Mouse (Mus musculus) kidney, embryonic 14.5 days (tissue): Measurements from ENCODE around the gene Iars2. TPM values are rescaled to one million over a fixed set of nuclear protein-coding genes. Genes with fewer than 3 reads are reported as not detected.

Source experiments
- ATAC-seq: fragments of 200-750 bp; cut with Nextera tagmentation; 2 replicates; pipeline ENCODE4 v1.8.0; 2017; ENCODE audit warnings: moderate number of reproducible peaks, mild to moderate bottlenecking, moderate TSS enrichment, moderate library complexity; ENCODE audit not compliant: low FRiP score, low TSS enrichment
- H3K27ac ChIP-seq: fragments of 300-500 bp; sonication (generic); 2 replicates; pipeline ENCODE4 v1.5.1; 2014; ENCODE audit warnings: low read depth, mild to moderate bottlenecking, low read length, moderate library complexity, mixed read lengths
- H3K27me3 ChIP-seq: fragments of 300-500 bp; sonication (generic); 2 replicates; pipeline ENCODE4 v1.6.1; 2014; ENCODE audit warnings: mild to moderate bottlenecking, low read length; ENCODE audit not compliant: control insufficient read depth, insufficient read depth
- H3K36me3 ChIP-seq: fragments of 300-500 bp; sonication (generic); 2 replicates; pipeline ENCODE4 v1.6.1; 2014; ENCODE audit warnings: low read length, mixed read lengths; ENCODE audit not compliant: control insufficient read depth, insufficient read depth
- H3K4me1 ChIP-seq: fragments of 300-500 bp; sonication (generic); 2 replicates; pipeline ENCODE4 v1.6.1; 2014; ENCODE audit warnings: low read length, mixed read lengths; ENCODE audit not compliant: control insufficient read depth, insufficient read depth
- H3K4me2 ChIP-seq: fragments of 300-500 bp; sonication (generic); replicated peaks from 2 replicates; pipeline ENCODE4 v1.6.1; 2014; ENCODE audit warnings: low read depth, mild to moderate bottlenecking, low read length
- H3K4me3 ChIP-seq: fragments of 300-500 bp; sonication (generic); 2 replicates; pipeline ENCODE4 v1.5.1; 2014; ENCODE audit warnings: mild to moderate bottlenecking, low read length
- H3K9ac ChIP-seq: fragments of 300-500 bp; sonication (generic); 2 replicates; pipeline ENCODE4 v1.6.1; 2014; ENCODE audit warnings: low read depth, mild to moderate bottlenecking, low read length, moderate library complexity
- H3K9me3 ChIP-seq: fragments of 300-500 bp; sonication (generic); 2 replicates; pipeline ENCODE4 v1.6.1; 2016; ENCODE audit warnings: low read length; ENCODE audit not compliant: control insufficient read depth
- WGBS: fragments of 180-500 bp; shearing (Covaris S2); extraction: QIAGEN DNeasy Blood & Tissue Kit; methylation state at CpG from one replicate; pipeline ENCODE4 v1.1.7; 2014; 5-methylcytosine and 5-hydroxymethylcytosine counted together
- polyA plus RNA-seq: library from polyadenylated mRNA; unstranded; fragments of >200 nt; fragmentation: Nextera tagmentation; extraction: Ambion mirVana; gene quantifications from 2 replicates; pipeline ENCODE4 v1.2.1, GENCODE M21; 2014

The Iars2 gene
- polyA plus RNA-seq, 1 experiment from 2014 or later = 35.4 TPM

DNA sequence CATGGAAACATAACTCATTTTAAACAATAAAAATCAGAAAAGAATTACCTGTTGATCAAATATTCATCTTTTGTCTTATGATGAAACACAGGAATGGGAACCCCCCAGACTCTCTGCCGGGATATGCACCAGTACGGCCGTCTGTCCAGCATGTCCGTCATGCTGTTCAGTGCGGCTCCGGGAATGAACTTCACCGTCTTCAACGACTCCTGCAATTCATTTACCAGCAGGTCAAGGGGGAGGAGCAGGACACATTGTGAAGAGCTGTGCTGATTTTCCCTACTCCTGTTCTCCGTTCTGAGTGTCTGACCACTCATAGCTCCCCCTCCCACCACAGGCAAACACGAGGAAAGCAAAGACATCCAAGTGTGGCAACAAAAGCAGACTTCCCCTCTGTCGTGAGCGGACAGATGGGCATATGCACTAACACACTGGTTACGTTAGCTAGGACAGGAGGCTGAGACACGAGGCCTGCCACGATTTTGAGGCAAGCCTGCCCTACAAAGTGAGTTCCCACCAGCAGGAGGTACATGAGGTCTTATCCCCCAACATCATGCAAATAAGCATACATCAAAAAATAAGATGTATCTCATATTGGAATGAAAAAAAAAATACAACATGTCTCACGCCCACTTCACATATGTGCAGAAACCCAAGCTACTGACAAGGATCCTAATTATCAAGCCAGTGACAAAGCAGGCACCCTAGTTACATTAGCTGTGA lies 13.2 kb downstream of the Iars2 start:
- H3K4me1 ChIP-seq = no peaks in the 10 kb centered on the region
- H3K4me2 ChIP-seq = no peak overlapping the region
- WGBS = 89% methylated on average over 16 of the region's 16 CpGs
- H3K27me3 ChIP-seq = no peaks in the 10 kb centered on the region
- H3K36me3 ChIP-seq = peaks cover 70% of the 10 kb centered on the region
- H3K9me3 ChIP-seq = no peaks in the 10 kb centered on the region
- no peak for ATAC-seq
- H3K9ac ChIP-seq = no peak overlapping the region
- no peak overlapping the region for H3K27ac ChIP-seq
- H3K4me3 ChIP-seq = no peak overlapping the region

- Histone ChIP-seq H3K4me2 (no peak overlapping the region), H3K4me1 (no peaks in the 10 kb centered on the region), H3K4me3 (no peak overlapping the region), H3K36me3 (peaks cover 59% of the 10 kb centered on the region), H3K9ac (no peak overlapping the region), H3K27me3 (no peaks in the 10 kb centered on the region), H3K27ac (no peak overlapping the region), H3K9me3 (no peaks in the 10 kb centered on the region)
- ATAC-seq = no peak
- 94% methylated on average over 4 of the region's 4 CpGs for WGBS
These were observed 14.7 kb downstream of the Iars2 start for GRCm38 (mm10) chr1:185314546-185314945.

DNA sequence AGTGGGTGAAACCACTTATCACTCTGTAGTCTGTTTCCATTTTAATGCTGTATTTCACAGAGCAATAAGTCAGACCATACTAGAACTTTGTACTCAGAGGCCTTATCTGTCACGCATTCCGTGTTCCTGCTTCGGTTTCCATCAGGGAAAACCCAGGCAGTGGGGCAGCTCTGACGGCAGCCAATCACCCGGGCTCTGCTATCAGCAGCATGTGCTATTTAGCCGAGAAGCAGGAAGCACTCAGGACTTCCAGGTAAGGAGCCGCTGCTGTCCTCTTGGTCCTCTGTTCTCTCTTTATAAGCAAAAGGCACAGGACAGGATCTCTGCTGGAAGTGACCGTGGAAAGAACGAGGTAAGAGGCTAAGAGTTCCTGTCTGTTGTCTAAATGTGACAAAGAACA lies 17.2 kb downstream of the Iars2 start:
- 89% methylated on average over 9 of the region's 9 CpGs for WGBS
- peaks cover 52% of the 10 kb centered on the region for H3K36me3 ChIP-seq
- no peak overlapping the region for H3K4me2 ChIP-seq

GRCm38 (mm10) chr1:185308908-185309307 lies 20.3 kb downstream of the Iars2 start:
- no peak overlapping the region for H3K9ac ChIP-seq
- no peak overlapping the region for H3K27ac ChIP-seq
- H3K4me1 ChIP-seq = no peaks in the 10 kb centered on the region
- no peak overlapping the region for H3K4me3 ChIP-seq
- WGBS = 78% methylated on average over 4 of the region's 4 CpGs
- ATAC-seq = no peak
- peaks cover 30% of the 10 kb centered on the region; the same call in 1 of the 2 replicates for H3K36me3 ChIP-seq
- H3K4me2 ChIP-seq = no peak overlapping the region
- no peaks in the 10 kb centered on the region for H3K9me3 ChIP-seq
- no peaks in the 10 kb centered on the region for H3K27me3 ChIP-seq

More for the DNA sequence above, 17.2 kb downstream of the Iars2 start:
- no peak for ATAC-seq
- Histone ChIP-seq H3K4me1 (no peaks in the 10 kb centered on the region), H3K9me3 (no peaks in the 10 kb centered on the region), H3K27me3 (no peaks in the 10 kb centered on the region), H3K27ac (no peak overlapping the region), H3K4me3 (no peak overlapping the region), H3K9ac (no peak overlapping the region)

DNA sequence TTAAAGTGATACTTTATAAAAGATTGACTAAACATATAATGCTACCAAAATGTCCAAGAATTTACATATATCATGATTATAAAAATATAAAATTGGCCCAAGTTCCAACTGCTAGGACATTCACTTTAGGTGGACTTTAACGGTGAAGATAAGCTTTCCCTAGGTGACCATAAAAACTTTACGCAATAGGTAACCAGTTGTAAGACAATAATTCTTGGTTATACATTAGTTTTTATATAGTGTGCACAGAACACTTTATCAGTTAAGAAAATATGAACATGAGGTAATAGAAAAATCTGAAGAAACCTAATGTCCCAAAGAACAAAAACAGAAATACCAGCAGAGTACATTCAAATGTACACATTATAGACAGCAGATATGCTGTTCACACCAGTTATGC lies 20.9 kb downstream of the Iars2 start:
- 92% methylated on average over 2 of the region's 2 CpGs for WGBS
- Histone ChIP-seq H3K36me3 (peaks cover 24% of the 10 kb centered on the region; the same call in 1 of the 2 replicates), H3K4me1 (no peaks in the 10 kb centered on the region), H3K27me3 (no peaks in the 10 kb centered on the region), H3K4me3 (no peak overlapping the region), H3K9me3 (no peaks in the 10 kb centered on the region), H3K4me2 (no peak overlapping the region), H3K27ac (no peak overlapping the region), H3K9ac (no peak overlapping the region)
- no peak for ATAC-seq

GRCm38 (mm10) chr1:185307645-185308044 lies 21.6 kb downstream of the Iars2 start:
- Histone ChIP-seq H3K4me3 (no peak overlapping the region), H3K9me3 (no peaks in the 10 kb centered on the region), H3K27ac (no peak overlapping the region), H3K4me1 (no peaks in the 10 kb centered on the region), H3K36me3 (peaks cover 23% of the 10 kb centered on the region; the same call in 1 of the 2 replicates), H3K4me2 (no peak overlapping the region), H3K27me3 (no peaks in the 10 kb centered on the region), H3K9ac (no peak overlapping the region)
- WGBS = 90% methylated on average over 7 of the region's 7 CpGs
- ATAC-seq = no peak

DNA sequence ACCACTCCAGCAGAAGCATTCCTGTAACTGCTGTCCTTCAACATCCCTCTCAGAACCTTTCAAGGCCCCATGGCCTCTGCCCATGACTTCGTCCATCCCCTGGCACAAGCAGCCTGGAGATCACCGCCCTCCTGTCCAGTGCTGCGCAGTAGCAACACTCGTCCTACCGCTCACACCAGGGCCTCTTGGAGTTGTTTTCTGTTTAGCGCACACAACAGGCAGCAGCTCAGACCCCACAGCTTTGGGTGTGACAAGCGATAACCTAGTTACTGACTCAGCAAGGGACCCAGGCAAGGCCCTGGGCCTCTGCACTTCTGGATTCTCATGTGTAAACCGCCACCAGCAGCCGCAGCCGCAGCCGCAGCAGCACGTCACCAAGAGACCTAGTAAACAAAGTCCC lies 22.4 kb downstream of the Iars2 start:
- ATAC-seq = no peak
- Histone ChIP-seq H3K9ac (no peak overlapping the region), H3K27ac (no peak overlapping the region), H3K9me3 (no peaks in the 10 kb centered on the region), H3K36me3 (peaks cover 19% of the 10 kb centered on the region; the same call in 1 of the 2 replicates), H3K4me3 (no peak overlapping the region), H3K27me3 (no peaks in the 10 kb centered on the region), H3K4me2 (no peak overlapping the region), H3K4me1 (no peaks in the 10 kb centered on the region)
- 98% methylated on average over 12 of the region's 12 CpGs for WGBS

DNA sequence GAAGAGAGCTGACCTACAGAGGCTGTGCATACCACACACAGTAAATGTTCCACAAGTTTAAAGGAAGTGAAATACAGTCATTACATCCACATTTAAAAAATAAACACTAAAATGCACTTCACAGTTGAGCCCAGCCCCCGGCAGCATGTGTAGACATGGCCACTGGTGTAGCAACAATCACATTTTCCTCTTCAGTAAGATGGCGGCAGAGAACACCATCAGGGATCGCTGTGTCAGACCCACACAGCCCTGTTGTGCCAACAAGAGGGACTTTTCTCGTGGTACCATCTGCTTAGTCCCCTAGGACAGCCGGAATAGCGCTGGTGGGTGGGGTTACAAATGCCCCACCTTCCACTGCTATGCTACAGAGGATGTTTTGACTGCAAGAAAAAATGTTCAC lies 26.4 kb downstream of the Iars2 start:
- 93% methylated on average over 6 of the region's 6 CpGs for WGBS
- no peak for ATAC-seq
- Histone ChIP-seq H3K4me1 (no peaks in the 10 kb centered on the region), H3K27me3 (no peaks in the 10 kb centered on the region), H3K4me3 (no peak overlapping the region), H3K36me3 (peaks cover 22% of the 10 kb centered on the region), H3K9me3 (no peaks in the 10 kb centered on the region), H3K27ac (no peak overlapping the region), H3K9ac (no peak overlapping the region), H3K4me2 (no peak overlapping the region)

DNA sequence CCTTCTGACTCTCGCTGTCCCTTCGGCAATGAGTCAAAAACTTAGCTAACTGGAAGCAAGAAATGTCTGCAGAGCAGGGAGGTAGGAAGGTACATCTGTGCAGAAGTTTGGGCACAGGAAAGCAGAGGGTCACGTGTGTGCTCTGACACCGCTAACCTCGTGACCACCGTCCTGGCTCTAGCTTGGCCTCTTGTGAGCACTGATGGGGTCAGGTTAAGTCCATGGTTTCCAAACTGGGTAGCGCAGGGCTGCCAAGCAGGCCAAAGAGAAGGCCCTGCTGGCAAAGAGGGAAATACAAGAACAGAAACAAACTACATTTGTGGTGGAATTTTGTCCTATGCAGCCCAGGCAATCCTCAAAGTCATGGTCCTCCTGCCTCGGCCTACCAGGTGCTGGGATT lies 30.7 kb downstream of the Iars2 start:
- Histone ChIP-seq H3K9ac (no peak overlapping the region), H3K4me2 (no peak overlapping the region), H3K27me3 (no peaks in the 10 kb centered on the region), H3K4me1 (no peaks in the 10 kb centered on the region), H3K36me3 (peaks cover 48% of the 10 kb centered on the region), H3K27ac (no peak overlapping the region), H3K4me3 (no peak overlapping the region), H3K9me3 (no peaks in the 10 kb centered on the region)
- no peak for ATAC-seq
- WGBS = 89% methylated on average over 8 of the region's 8 CpGs
